Mouse (Mus musculus): Measurements from ENCODE around the gene Pex5l.

- TF ChIP-seq CTCF (IDR thresholded peaks at IDR 0.05 in 2 of 3, conservative IDR thresholded peaks at IDR 0.05 in 1 of 3; ENCODE audit: control insufficient read depth in 1 of 3, insufficient read depth in 1 of 3, low read depth in 2 of 3, low read length in 3 of 3, poor library complexity in 1 of 3, severe bottlenecking in 1 of 3) = no peak
- no peak for TF ChIP-seq MXI1 (IDR thresholded peaks at IDR 0.05; ENCODE audit: low read depth, low read length)
- TF ChIP-seq MEF2A (IDR thresholded peaks at IDR 0.05; ENCODE audit: extremely low read depth, insufficient replicate concordance, low read depth, low read length, poor library complexity, severe bottlenecking) = no peak
- TF ChIP-seq POLR2A (IDR thresholded peaks at IDR 0.05; ENCODE audit: control insufficient read depth in 1 of 2, insufficient read depth in 1 of 2, low read depth in 1 of 2, low read length in 2 of 2, poor library complexity in 1 of 2) = no peak
Measured at GRCm38 (mm10) chr3:33063590-33063989, 79.5 kb downstream of the Pex5l start.
